Mouse (Mus musculus) frontal cortex, postnatal 14 days (tissue): ENCODE measurements around the gene Zfp58.
"Not testable (repeated sequence)": the region's sequence is repeated elsewhere in the genome, so short reads cannot be mapped to it uniquely, and the experiment has no call there.

Experiments
- DNase-seq, 2 experiments: peaks; one replicate each; pipeline ENCODE4 v3.0.0; 2022; ENCODE audit warnings: low spot score in 2 of 2

The Zfp58 gene

DNA sequence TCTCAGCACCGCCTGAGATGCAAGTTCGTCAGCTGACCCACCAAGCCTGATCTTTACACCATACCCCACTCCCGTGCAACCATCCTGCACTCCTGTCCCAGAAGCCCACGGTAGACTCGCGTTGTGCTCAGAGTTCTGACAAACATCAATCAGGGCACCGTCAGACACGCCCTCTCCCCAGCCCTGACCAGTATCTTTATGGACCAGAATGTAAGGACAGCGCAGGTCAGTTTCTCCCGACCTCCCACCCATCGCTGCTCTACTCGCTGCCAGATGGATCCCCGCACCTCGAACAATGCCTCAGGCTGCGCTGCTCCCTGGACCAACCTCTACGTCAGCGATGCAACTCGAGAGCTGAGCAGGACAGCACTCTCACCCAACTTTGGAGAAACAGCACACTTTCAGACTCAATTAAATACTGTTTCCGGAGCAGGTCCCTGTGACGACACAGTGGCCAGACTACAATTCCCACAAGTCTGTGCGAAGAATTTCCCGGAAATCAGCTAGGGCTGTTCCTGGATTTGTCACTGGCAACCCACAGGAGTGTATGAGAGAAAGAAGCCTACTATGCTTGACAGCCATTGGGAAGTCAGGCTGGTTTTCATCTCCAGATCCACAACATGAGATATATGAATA is at the start of gene Zfp58:
TSS of gene Zfp58 (minus strand) at position 472 of the 636 bp plus-strand sequence.
- peak; percentile 70 to 77 for DNase-seq

DNA sequence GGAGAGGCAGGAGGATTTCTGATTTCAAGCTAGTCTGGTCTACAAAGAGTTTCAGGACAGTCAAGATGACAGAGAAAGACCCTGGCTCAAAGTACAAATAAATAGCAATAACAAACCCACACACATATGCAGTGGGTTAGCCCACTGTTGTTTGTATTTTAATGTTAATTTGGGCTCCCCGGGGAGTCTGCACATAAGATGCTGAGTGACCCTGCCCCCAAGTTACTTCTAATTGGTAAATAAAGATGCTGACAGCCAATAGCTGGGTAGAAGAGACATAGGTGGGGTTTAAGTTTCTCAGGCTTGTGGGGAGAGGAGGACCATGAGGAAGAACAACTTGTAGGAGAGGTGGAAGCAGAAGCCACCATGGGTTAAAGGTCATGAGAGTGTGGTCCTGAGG is 45.6 kb upstream of the Zfp58 start:
- DNase-seq = no peak

DNA sequence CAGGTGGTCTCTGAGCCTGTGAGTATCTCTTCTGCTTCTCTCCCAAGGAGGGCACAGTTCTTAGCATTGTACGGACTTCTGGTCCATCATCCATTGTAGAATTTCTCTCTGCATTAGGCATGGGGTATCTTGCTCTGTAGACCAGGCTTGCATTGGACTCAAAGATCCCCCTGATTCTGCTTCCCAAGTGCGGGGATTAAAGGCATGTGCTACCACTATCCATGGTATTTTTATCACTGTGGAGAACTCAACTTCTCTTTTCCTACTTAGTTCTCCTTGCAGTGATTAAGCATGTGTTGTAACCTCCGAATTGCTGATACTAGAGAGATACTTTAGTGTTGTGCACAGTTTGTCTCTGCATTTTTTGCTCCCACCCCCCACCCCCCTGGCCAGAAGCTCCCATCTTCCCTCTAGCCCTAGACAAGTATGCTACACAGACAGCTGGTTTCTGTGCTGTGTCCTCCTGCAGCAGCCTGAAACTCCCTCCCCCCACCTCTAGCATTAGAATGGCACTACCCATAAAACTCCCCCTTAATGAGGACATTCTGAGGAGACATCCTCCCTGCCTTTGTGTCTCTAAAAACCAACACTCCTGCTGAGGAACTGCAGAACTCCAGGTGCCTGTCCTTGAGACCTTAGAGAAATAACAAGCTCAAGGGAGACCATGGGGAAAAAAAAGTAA is 26.8 kb upstream of the Zfp58 start:
- no peak for DNase-seq

DNA sequence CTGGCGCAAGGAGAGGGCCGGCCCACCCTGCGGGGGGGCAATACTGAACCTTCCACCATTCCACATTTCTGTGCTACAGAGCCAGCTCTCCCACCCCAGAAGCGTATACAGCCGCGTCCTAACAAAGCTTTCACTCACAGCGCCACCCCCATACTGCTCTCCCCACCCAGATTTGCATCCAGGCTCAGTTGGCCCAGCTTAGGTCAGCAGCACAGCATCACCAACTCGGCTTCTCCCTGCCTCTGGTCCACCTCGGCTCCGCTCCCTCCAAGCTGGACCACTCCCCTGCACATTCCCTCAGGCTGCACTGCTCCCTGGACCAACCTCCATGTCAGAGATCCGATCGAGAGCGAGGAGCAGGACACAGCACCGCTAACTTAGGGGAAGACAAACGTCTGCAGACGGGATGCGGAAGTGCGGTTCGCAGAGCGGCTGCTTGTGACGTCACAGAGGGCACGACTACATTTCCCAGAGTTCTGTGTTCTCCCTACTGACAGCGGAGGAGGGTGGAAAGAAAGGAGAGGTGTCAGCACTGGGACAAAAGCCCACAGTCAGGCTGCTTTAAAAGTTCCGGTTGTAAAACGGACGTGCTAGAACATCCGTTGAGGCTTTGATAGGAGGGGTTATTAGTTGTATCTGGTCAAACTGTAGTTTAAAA is 25.5 kb upstream of the Zfp58 start, which contains the start of the genes Gm26965 and Zfp87:
TSS of gene Gm26965 (minus strand) at position 399 of the 658 bp plus-strand sequence.
TSS of gene Zfp87 (minus strand) at position 425 of the 658 bp plus-strand sequence.
- peak; percentile 87 to 89 for DNase-seq

DNA sequence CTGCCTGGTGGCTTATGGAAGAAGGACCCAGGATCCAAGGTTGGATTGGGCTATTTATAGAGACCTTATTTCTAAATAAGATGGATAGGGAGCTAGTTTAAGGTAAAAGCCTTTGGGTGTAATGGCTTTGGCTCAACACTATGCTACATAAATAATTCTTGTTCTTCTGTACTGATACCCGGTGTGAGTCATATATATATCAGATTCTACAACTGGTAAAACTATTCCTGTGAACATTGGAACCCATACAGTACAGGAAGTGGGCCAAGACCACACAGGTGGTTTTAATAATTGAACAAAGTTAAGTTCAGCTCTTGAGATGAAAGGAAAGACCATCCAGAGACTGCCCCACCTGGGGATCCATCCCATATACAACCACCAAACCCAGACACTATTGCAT is 553 bp upstream of the Zfp58 start:
- DNase-seq = no peak

DNA sequence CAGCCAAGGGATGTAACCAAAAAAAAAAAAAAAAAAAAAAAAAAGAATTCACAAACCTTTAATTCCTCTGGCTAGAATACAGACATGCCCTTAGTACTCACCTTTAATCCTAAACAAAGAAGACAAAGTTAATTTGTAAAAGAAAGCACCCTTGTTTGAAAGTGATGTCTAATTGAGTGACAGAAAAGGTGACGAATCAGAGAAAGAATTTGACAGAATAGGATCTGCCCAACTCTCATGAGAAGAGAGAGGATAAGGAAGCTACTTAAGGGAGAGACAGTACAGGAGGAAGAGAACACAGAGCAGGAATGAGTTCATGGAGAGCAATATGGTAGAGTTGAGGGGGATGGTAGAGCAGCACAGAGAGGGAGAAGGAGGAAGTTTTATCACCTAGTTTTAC is 4.7 kb downstream of the Zfp58 start:
- DNase-seq = no peak

DNA sequence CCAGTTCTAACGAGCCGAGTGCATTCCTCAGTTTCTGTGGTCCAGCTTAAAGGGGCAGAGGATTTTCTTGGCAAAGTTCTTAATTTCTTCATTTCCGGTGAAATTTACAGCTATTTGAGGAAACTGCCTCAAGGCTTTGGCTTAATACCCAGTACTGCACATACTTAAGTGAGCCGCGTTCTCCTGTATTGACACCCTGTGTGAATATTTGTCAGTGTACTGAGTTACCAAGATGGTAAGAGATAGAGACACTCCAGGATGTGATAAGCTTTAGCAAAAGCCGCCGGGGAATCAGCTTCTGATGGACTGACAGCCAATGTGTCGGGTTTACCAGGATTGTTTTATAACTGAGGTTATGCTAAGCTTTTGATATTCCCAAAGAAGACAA is 15.9 kb downstream of the Zfp58 start:
- DNase-seq = no peak

DNA sequence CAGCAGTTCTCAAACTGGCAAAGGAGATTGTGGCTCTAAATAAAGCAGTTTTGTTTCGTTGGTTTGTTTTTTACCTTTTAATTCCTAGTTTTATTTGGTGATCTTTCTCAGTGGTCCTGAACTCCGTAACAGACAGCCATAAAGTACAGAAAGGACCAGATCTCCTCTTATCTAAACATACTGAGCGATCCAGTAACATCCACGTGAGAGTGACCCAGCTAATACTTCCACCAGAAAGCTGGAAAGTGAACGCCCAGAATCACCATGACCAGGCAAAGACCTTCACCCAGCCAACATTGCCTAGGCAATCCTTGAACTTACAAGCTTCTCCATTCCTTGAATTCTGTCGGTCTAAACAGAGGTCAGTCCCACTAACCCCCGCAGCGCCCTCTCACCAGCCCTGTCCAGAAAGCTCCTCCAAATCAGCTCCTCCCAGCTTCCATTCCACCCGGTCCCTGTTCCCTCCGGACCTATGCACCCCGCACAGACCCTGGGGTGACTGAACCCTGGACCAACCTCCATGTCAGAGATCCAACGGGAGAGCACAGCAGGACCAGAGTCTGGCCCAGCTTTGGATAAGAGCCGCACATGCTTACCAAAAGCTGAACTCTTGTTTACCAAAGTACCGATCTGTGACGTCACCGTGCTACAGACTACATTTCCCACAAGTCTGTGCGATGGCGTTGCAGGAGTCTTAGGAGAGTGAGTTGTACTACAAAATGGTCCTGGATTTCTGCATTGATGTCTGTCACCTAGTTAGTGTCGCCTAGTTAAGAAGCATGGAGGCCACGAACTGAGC is 16.5 kb downstream of the Zfp58 start, which contains the start of gene Zfp874b:
TSS of gene Zfp874b (minus strand) at position 634 of the 799 bp plus-strand sequence.
- peak; percentile 74 to 79 for DNase-seq

DNA sequence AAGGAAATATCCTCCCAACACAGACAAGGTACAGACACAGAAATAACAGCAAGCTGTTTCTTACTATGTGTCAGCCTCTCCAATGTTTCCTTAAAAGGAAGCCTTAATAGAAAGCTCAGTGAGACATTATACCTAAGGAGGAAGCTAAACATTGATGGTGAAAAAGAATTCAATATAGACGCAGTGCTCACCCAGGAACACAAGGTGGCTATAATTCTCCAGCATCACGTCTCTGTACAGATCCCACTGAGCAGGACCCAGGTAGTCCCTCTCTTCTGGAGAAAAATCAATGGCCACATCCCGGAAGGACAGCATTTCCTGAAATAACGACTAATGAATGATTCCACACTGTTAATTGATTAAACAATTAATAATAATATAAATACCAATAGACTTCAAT is 18.8 kb downstream of the Zfp58 start:
- DNase-seq = no peak

DNA sequence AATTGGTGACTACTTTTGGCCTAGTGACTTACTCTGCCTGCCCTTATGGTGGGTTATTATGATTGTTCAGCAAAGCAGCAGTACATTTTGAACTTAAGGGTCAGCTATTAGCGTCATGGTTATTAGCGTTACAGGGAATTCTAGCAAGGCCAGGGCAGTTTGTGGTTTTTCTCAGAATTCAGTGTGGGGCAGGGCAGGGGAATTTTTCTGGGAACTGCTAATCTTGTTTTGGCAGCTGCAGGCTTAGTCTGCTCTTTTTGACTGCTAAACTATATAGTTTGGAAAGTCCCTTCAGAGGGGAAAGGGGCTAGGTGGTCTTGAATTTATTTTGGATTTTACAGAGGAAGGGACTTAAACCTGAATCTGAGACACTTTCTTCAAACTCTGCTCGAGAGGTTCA is 31.1 kb downstream of the Zfp58 start:
- DNase-seq = no peak

DNA sequence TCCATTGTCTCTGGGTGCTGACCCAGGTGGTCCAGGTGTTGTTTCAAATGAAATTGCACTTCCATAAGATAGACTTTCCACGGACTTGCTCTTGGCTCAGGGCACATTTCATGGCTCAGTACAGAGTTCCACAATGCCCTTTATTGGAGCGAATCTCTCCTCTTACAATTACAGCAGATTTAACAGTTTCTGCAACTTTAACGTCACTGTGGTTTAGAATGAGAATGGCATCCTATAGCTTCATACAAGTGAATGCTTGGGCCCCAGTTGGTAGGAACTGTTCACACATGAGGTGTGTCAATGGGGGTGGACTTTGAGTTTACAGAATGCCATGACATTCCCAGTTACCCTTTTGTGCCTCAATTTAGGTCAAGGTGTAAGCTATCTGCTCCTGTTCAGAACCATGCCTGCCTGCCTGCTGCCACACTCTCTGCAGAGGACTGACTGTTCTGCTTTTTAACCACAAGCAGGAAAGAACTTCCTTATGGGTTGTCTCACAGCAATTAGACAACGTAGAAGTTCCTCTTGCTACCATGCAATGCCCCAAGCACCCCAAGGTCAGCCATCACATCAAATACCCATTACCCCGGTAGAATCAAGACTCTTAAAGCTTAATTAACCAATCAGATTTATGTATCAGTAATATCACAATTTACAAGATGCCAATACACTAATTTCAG is 36.7 kb downstream of the Zfp58 start:
- not testable (repeated sequence) for DNase-seq

DNA sequence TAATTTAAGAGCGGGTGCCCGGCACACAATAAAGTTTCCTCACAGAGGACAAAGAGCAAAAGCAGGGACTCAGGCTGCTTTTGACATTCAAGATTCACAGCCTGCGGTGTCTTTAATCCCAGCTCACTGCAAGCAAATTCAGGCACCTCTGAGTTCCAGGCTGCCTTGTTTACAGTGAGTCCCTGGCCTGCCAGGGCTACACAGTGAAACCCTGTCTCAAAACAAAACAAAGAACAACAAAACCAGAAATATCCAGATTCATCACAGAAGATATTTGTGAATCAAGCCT is 48.4 kb downstream of the Zfp58 start:
- peak in 1 of 2 experiments; percentile 6 for DNase-seq

DNA sequence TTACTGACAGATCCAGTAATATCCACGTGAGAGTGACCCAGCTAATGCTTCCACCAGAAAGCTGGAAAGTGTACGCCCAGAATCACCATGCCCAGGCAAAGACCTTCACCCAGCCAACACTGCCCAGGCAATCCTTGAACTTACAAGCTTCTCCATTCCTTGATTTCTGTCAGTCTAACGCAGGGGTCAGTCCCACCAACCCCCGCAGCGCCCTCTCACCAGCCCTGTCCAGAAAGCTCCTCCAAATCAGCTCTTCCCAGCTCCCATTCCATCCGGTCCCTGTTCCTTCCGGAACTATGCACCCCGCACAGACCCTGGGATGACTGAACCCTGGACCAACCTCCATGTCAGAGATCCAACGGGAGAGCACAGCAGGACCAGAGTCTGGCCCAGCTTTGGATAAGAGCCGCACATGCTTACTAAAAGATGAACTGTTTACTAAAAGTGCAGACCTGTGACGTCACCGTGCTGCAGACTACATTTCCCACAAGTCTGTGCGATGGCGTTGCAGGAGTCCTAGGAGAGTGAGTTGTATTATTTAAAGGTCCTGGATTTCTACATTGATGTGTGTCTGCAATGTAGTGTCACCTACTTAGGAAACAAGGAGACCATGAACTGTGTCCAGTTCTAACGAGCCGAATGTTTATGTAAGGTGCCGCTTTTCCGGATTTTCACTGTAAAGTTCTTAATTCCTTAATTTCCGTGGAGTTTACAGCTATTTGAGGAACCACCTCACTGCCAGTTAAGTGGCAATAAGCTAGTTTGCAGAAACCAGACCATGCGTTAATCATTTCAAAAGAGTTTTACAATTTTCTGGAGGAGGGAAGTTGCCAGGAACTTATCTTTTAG is 49.0 kb downstream of the Zfp58 start, which contains the start of gene Zfp874a:
TSS of gene Zfp874a (minus strand) at position 453 of the 849 bp plus-strand sequence.
- peak; percentile 77 to 80 for DNase-seq
